Mouse (Mus musculus): Measurements from ENCODE around the gene Aurkc. TPM values are rescaled to one million over a fixed set of nuclear protein-coding genes. Genes with fewer than 3 reads are reported as not detected.

Gene Aurkc
- polyA plus RNA-seq (2015; fragmentation: Illumina TruSeq; extraction: RNeasy Lipid Tissue Mini Kit (QIAGEN cat#74804); ENCODE audit: insufficient read depth, low replicate concordance): not detected

GRCm38 (mm10) chr7:6995251-6995650, at the start of gene Aurkc:
Gene Aurkc (plus strand): TSS chr7:6995300.

Other genes with a start within 250 kb of the Aurkc start
- gene Zfp954, start 126.2 kb downstream of the Aurkc start, polyA plus RNA-seq (2015; fragmentation: Illumina TruSeq; extraction: RNeasy Lipid Tissue Mini Kit (QIAGEN cat#74804); ENCODE audit: insufficient read depth, low replicate concordance): 19.8 TPM
- gene Zfp773, start 141.5 kb downstream of the Aurkc start, polyA plus RNA-seq (2015; fragmentation: Illumina TruSeq; extraction: RNeasy Lipid Tissue Mini Kit (QIAGEN cat#74804); ENCODE audit: insufficient read depth, low replicate concordance): 8.6 TPM
- gene Zfp418, start 176.0 kb downstream of the Aurkc start, polyA plus RNA-seq (2015; fragmentation: Illumina TruSeq; extraction: RNeasy Lipid Tissue Mini Kit (QIAGEN cat#74804); ENCODE audit: insufficient read depth, low replicate concordance): 4.3 TPM
- 4.8 TPM for gene Zfp772, start 214.7 kb downstream of the Aurkc start, polyA plus RNA-seq (2015; fragmentation: Illumina TruSeq; extraction: RNeasy Lipid Tissue Mini Kit (QIAGEN cat#74804); ENCODE audit: insufficient read depth, low replicate concordance)